Mouse (Mus musculus) thymus, adult 2 months (tissue): ENCODE results near the gene Dld. TPM values are rescaled to one million over a fixed set of nuclear protein-coding genes. Genes with fewer than 3 reads are reported as not detected.

Experiments used
- DNase-seq: peaks from one replicate; pipeline ENCODE4 v3.0.0; 2021
- H3K27ac ChIP-seq: fragments of 200-500 bp; 2 replicates; pipeline ENCODE4 v1.5.1; 2012; ENCODE audit warnings: low read length, control low read depth; ENCODE audit not compliant: control insufficient read depth, insufficient read depth
- H3K27me3 ChIP-seq: fragments of 200-500 bp; 2 replicates; pipeline ENCODE4 v1.6.1; 2012; ENCODE audit warnings: mild to moderate bottlenecking, low read length, moderate library complexity, mixed read lengths; ENCODE audit not compliant: control insufficient read depth, insufficient read depth
- H3K36me3 ChIP-seq: fragments of 200-500 bp; 2 replicates; pipeline ENCODE4 v1.6.1; 2012; ENCODE audit warnings: mild to moderate bottlenecking, low read length, moderate library complexity; ENCODE audit not compliant: control insufficient read depth, insufficient read depth
- H3K4me1 ChIP-seq: fragments of 200-500 bp; replicated peaks from 2 replicates; pipeline ENCODE4 v1.6.1; 2012; ENCODE audit warnings: low read length; ENCODE audit not compliant: control insufficient read depth, insufficient read depth
- H3K4me3 ChIP-seq: fragments of 200-500 bp; 2 replicates; pipeline ENCODE4 v1.5.1; 2012; ENCODE audit warnings: mild to moderate bottlenecking, low read length, control low read depth, moderate library complexity; ENCODE audit not compliant: control insufficient read depth, insufficient read depth
- CTCF ChIP-seq: fragments of 200-500 bp; IDR thresholded peaks from 2 replicates; pipeline ENCODE4 v1.5.1; 2012; ENCODE audit warnings: mild to moderate bottlenecking, control low read depth, low read length, moderate library complexity, borderline replicate concordance; ENCODE audit not compliant: control insufficient read depth, poor library complexity, insufficient read depth; ENCODE audit errors: extremely low read depth
- POLR2A ChIP-seq: fragments of 200-500 bp; IDR thresholded peaks from 2 replicates; pipeline ENCODE4 v1.6.1; 2012; ENCODE audit warnings: mild to moderate bottlenecking, low read length, control low read depth, moderate library complexity; ENCODE audit not compliant: control insufficient read depth, poor library complexity, insufficient read depth; ENCODE audit errors: extremely low read depth
- WGBS: fragments of 180-500 bp; shearing (Covaris S2); methylation state at CpG from one replicate; pipeline ENCODE4 v1.1.7; 2018; 5-methylcytosine and 5-hydroxymethylcytosine counted together
- polyA plus RNA-seq: library from polyadenylated mRNA; depleted of rRNA; stranded (reverse); fragments of >200 nt; gene quantifications from 2 replicates; pipeline ENCODE4 v1.2.3, GENCODE M21; 2012

Gene Dld
- polyA plus RNA-seq, 1 experiment: 15.3 TPM

DNA sequence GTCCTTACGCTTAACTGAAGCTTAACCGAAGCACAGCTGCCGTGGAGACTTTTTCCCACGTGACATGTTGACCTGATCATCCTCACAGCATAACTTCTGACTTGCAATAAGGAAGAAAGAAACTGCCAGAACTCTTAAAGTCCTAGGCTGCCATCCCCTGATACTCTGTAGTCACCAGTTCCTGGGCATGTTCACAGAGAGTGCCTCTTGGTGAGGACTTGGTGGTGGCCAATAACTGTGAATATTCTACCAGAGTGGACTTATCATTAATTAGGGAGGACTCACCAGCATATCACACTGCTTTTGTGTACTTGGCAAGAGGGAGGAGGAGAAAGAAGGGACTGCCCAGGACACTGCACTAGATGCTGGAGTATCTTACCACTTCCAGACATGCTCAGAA is 53.1 kb downstream of the Dld start:
- Histone ChIP-seq H3K4me1 (0 out of 2 replicates have a peak, but pooled peaks cover 2% of the 10 kb centered on the region), H3K27ac (no peak overlapping the region), H3K36me3 (no peaks in the 10 kb centered on the region), H3K27me3 (no peaks in the 10 kb centered on the region), H3K4me3 (no peak overlapping the region)
- WGBS: 93% methylated on average over 4 of the region's 4 CpGs
- DNase-seq: no peak
- no peak for TF ChIP-seq POLR2A
- no peak for TF ChIP-seq CTCF

DNA sequence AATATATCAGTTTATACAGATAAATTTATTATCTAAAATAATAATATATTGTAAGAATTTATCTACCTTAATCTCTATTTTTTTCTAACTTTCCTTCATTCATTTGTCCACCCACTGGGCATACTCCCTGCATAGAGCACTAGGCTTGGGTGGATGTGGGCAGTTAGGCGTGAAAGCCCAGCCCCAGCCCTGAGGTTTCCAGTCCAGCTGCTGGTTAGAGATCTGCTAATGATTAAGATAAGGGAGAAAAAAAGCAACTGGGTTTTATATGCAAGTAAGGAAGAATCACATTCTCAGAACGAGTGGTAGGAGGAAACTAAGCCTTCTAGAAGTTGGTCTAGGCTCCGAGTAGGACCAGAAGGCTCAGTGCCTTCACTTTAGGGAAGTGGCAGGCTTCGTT is 55.2 kb downstream of the Dld start:
- no peak for DNase-seq

DNA sequence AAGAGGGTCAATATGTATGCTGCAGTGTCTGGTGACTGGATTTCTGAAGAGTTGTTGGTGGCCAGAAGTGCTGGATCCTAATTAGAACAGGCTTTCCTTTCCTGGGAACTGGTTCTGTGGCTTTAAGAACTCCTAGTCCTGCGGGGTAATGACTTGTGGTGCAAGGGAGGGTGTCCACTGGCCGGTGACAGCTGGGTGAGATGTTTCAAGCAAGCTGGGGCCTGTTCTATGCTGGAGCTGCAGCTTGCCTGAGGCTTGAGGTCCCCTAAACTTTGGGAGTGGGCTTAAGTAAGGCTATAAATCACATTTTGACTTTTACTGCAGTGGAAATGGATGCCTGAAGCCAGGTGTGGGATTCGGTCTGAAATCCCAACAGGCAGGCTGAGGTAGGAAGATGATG is 55.7 kb downstream of the Dld start:
- H3K27ac ChIP-seq: no peak overlapping the region
- no peak for DNase-seq
- no peaks in the 10 kb centered on the region for H3K4me1 ChIP-seq
- H3K36me3 ChIP-seq: no peaks in the 10 kb centered on the region
- WGBS: 74% methylated on average over 3 of the region's 3 CpGs
- TF ChIP-seq POLR2A (no peak), CTCF (no peak)
- no peak overlapping the region for H3K4me3 ChIP-seq
- H3K27me3 ChIP-seq: no peaks in the 10 kb centered on the region

More for the DNA sequence above, 55.2 kb downstream of the Dld start:
- Histone ChIP-seq H3K4me3 (no peak overlapping the region), H3K36me3 (no peaks in the 10 kb centered on the region), H3K4me1 (no peaks in the 10 kb centered on the region), H3K27me3 (no peaks in the 10 kb centered on the region), H3K27ac (no peak overlapping the region)
- TF ChIP-seq POLR2A: no peak
- no peak for TF ChIP-seq CTCF
- WGBS: 44% methylated on average over 4 of the region's 4 CpGs

DNA sequence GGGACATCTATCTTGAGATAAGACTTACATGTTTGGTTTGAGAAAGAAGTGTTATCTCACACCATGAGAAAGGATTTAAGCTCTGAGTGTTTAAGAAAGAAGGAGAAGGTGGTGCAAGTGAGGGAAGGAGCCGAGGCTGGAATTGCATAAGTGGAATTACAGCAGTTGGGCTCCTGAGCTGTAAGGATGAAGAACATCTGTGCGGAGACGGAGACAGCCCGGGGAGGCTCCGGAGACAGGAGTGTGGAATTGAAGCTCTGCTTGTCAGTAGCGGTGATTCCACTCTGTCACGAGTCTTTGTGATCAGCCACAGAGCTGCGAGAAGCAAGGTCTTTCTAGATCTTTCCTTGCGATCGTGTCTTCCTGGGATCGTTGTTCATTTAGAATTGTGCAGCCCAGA is 56.3 kb downstream of the Dld start:
- DNase-seq: no peak
- H3K27me3 ChIP-seq: no peaks in the 10 kb centered on the region
- 92% methylated on average over 11 of the region's 11 CpGs for WGBS
- no peak overlapping the region for H3K27ac ChIP-seq
- H3K36me3 ChIP-seq: no peaks in the 10 kb centered on the region
- H3K4me1 ChIP-seq: no peaks in the 10 kb centered on the region
- TF ChIP-seq CTCF (no peak), POLR2A (no peak)
- H3K4me3 ChIP-seq: no peak overlapping the region

DNA sequence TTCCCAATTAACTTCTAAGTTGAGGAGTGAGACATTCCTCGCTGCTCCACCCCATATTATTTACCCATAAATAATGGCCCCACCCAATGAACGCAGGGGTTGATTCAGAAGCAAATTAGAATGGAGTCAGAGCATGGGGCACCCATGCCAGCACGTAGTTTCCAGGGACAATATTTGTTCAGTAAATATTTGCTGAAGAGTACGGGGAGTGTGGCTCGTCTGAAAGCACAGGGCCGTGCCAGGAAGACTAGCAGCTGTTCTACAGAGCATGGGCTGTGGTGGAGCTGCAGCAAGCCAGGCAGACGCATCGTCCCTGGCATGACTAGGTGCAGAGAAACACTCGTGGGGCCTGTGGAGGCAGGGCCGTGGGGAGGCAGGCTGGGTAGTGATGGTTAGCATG is 56.7 kb downstream of the Dld start:
- Histone ChIP-seq H3K27ac (no peak overlapping the region), H3K4me1 (no peaks in the 10 kb centered on the region), H3K36me3 (no peaks in the 10 kb centered on the region), H3K27me3 (no peaks in the 10 kb centered on the region), H3K4me3 (no peak overlapping the region)
- TF ChIP-seq CTCF: no peak
- no peak for TF ChIP-seq POLR2A
- no peak for DNase-seq
- WGBS: 90% methylated on average over 10 of the region's 10 CpGs

DNA sequence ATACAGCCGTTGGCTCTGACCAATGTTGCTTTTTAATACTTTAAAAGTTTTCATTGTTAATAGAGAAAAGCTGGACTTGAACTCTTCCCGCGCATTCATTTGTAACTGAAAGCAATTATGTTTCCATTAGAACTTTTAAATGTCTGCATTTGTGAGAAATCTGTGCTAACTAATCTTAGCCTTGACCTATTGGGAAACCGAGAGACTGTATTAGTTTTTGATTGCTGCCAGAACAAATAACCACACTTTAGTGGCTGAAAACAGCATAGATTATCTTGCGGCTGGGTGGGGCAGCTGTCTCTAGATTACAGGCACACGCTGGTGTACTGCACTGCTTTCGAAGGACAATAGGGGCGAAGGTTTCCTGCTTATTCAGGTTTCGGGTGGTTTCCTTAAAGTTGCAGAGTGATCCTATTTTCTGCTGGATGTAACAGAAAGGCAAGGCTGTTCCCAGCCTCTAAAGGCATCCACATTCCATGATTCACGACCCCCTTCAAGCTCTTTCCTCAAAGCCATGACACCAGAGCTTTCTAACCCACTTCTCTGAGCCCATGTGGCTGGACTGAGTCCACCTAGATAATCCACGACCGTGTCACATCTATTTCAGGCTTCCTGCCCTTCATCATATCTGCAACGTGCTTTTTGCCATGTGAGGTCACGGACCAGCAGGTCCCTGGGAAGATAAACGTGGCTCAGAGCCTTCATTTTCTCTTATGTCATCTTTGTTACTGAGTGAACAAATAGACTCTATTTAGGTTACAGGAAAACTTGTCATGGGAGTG is 57.7 kb downstream of the Dld start:
- 75% methylated on average over 15 of the region's 15 CpGs for WGBS
- Histone ChIP-seq H3K36me3 (no peaks in the 10 kb centered on the region), H3K4me1 (no peaks in the 10 kb centered on the region), H3K27ac (no peak overlapping the region), H3K4me3 (no peak overlapping the region), H3K27me3 (no peaks in the 10 kb centered on the region)
- TF ChIP-seq POLR2A: no peak
- no peak for TF ChIP-seq CTCF
- DNase-seq: no peak

DNA sequence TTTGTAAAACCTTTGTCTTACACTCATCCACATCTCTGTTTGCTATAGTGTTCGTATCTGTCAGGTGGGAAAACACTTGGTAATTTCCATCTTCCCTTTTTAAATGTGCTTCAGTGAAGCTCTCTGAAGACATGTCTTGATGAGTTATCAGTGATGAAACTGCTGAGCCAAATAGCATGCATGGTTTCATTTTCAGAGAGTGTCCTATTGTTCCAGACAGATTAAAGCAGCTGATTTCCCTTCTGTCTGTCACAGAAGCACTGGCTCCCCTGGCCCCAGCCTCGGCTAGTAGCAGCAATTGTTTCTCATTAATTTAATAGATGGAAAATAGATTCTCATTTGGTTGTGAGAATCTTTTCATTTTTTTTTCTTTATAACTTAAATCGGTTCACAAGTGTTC is 60.3 kb downstream of the Dld start:
- WGBS: 88% methylated on average over 3 of the region's 3 CpGs
- Histone ChIP-seq H3K36me3 (no peaks in the 10 kb centered on the region), H3K4me3 (no peak overlapping the region), H3K4me1 (no peaks in the 10 kb centered on the region), H3K27ac (no peak overlapping the region), H3K27me3 (no peaks in the 10 kb centered on the region)
- no peak for TF ChIP-seq CTCF
- no peak for DNase-seq
